Mouse (Mus musculus): Measurements from ENCODE around the gene Smarcd3.

Smarcd3 gene

DNA sequence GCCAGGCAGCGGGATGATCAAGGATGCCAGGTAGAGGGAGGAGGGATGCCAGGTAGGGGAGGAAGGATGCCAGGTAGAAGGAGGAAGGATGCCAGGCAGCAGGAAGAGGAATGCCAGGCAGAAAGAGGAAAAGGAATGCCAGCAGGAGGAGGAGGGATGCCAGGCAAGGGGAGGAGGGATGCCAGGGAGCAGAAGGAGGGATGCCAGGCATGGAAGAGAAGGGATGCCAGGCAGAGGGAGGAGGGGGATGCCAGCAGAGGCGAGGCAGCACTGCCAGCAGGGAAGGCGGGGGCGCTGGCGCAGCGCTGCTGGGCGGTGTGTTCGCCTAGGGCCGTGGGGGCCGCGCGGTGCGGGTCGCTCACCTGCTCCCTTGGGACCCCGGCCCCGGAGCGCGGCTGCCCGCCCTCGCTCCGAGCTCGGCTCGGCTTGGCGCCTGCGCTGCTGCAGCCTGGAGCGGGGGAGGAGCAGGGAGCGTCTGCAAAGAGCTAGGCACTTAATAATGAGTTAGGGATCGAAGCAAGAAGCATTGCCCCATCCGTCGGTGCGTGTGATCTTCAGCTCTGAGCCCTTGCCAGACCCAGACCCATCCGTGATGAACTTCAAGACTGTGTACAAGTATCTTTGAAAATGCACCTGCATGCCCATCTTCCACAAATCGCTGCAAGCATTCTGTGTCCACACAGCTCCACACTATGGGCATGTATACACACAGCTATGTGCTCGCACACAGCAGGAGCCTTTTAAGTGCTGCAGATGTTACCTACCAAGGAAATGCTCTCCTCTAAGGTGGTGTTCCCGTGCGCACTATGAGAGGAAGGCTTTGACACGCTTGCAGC is at the start of gene Smarcd3:
Smarcd3 (minus strand) TSS at position 426 of the 836 bp plus-strand sequence.
- DNase-seq (ENCODE audit: extremely low spot score, low read depth, low spot score): no peak

DNA sequence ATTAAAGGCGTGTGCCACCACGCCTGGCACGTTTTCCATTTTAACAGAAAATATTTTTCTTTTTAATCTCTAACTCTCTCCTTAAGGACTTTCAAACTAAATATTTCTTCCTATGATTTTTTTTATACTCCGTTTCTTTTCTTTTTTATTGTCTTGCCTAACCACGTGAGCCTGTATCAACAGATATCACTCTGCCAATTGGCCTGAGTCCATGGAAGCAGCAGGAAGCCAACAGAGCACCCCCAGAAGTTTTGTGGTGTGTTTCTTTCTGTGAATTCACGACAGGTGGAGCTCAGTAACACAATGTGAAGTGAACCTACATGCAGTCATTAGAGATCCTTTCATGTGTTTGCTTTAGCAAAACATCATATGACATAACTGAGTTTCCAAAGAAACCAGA is 37.2 kb upstream of the Smarcd3 start:
- no peak for DNase-seq (ENCODE audit: extremely low spot score, low read depth, low spot score)

DNA sequence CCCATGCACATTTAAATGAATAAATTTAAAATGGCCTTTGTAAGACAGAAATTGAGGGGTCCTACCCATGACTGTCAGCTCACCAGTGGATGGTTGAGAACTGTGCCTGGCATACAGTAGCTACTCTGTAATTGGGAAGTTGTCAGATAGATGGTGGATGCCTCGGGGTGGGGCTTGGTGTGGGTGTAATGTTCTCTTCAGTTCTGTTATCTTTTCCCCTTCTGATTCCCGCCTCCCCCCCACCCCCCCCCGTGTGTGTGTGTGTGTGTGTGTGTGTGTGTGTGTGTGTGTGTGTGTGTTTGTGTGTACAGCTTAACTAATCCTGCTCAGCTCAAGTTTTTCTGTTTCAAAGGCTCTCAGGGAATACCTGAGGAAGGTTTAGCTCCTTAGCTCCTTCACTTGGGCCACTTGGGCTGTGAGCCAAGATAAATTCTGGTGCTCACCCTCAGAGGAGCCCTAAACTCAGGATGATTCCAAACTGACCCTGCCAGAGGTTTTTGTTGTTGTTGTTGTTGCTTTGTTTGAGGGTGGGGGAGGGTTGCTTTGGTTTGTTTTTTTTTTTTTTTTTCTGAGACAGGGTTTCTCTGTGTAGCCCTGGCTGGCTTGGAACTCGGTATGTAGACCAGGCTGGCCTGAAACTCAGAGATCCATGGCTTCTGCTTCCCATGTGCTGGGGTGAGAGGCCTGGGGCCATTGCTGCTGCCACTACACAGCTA is 35.7 kb upstream of the Smarcd3 start:
- DNase-seq (ENCODE audit: extremely low spot score, low read depth, low spot score): no peak

DNA sequence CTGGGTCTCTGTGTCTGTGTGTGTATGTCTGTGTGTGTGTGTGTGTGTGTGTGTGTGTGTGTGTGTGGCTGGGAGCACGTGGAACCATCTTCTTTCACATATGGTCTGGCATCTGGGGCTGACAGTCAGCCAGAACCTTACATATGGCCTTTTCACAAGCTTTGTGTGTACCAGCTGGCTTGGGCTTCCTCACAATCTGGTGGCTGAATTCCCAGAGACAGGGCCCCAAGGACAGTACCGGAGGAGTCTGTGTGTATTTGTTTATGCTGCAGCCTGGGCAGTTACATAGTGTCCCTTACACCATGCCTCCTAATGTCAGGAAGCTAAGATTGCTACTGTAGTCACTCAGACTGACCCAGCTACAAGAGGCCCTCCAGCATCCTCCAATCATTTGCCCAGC is 32.9 kb upstream of the Smarcd3 start:
- DNase-seq (ENCODE audit: extremely low spot score, low read depth, low spot score): no peak

DNA sequence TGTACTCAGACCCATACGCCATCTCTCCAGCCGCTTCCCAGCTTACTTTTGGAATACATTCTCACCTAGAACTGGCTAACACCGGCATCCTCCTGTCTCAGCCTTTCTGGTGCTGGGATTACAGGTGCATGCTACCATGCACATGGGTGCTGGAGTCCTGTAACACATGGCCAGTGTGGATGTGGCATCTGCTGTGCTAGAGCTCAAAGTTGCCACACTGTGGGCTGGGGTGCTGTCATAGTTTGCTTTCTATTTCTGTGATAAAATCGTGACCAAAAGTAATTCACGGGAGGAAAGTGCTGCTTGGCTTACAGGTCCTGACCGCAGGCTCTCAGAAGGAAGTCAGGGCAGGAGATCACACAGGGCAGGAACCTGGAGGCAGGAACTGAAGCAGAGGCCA is 30.3 kb upstream of the Smarcd3 start:
- no peak for DNase-seq (ENCODE audit: extremely low spot score, low read depth, low spot score)

DNA sequence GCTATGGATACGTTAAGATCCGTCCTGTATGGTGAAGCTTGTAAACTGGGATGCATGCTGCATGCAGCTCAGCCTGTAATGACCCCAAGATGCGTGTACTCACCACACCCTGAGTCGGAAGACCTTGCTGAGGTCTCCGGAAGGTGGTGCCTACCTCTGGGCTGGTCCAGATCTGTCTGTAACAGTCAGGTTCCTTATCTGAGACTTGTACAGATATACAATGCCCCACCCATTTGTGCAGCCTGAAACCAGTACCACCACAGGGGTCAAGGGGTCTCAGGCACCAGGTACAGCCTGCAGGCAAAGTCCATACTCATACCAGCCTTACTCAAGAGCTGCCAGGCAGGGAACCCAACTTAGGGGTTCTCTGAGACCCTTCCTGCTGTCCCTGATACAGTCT is 28.6 kb upstream of the Smarcd3 start:
- DNase-seq (ENCODE audit: extremely low spot score, low read depth, low spot score): no peak

DNA sequence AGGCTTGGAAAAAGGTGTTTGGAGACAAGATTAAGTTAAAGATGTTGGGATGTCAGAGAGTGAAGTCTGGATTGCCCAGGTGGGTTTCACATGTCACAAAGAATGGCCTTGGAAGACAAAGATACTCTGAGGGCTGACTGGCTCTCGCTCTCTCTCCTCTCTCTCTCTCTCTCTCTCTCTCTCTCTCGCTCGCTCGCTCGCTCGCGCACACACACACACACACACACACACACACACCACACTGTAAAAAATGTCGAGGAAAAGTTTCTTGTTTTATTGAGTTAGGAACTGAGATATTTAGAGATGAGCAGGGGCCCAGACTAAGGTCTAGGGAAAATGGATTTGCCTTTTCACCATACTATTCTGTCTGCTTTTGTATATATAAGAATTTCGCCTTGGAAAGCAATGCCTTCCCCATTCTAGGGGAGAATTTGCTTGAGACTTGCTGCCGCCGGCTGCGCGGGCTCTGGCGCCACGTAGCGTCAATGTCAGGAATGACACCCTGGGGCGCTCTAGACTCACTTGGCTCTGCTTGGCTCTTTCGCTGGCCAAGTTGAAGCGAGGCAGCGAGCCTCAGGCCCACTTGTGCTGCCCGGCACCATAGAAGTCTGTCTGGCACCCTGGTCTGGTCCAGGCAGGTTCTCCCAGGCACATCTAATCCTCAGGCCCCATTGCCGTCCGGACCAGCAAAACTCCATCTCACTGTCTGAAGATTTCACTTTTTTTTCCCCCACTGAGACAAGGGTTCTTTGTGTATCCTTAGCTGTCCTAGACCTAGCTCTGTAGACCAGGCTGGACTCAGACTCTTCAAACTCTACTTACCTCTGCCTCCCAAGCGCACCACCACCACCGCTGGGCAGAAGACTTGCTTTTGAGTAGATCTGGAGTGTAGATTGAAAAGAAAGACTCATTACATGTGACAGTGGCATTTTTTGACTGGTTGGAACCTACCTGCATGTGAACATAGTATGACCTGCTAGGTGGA is 27.8 kb upstream of the Smarcd3 start:
- peak; percentile 30 for DNase-seq (ENCODE audit: extremely low spot score, low read depth, low spot score)

DNA sequence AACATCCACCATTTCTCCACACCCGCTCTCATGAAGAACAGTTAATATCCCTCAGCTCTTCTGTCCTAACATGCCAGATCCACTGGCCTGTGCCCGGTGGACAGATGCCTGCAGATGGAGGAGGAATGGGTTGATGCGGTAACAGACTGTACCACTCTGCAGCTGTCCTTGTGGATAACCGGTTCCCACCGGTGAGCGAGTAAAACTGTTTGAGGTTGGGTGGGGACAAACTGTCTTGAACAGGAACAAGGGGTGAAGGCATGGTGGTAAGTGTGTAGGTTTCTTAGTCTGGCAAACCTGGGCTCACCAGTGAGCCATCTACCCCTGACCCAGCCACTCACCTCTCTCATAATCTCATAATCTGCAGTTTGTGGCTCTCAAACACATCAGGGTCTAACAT is 27.1 kb upstream of the Smarcd3 start:
- DNase-seq (ENCODE audit: extremely low spot score, low read depth, low spot score): no peak

DNA sequence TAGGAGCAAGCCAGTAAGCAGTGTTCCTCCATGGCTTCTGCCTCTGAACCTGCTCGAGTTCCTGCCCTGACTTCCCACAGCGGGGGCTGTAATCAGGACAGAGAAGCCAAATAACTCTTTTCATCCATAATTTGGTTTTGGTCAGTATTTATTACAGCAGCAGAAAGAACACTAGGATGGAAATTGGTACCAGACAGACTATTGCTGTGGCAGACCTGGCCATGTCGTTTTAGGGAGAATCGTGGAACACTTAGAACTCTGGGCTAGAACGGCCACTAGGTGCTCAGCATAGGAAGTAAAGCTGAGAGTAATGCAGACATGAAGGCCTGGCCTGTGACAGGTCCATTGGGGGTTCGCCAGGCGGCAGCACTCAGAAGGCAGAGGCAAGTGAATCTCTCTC is 25.5 kb upstream of the Smarcd3 start:
- no peak for DNase-seq (ENCODE audit: extremely low spot score, low read depth, low spot score)

DNA sequence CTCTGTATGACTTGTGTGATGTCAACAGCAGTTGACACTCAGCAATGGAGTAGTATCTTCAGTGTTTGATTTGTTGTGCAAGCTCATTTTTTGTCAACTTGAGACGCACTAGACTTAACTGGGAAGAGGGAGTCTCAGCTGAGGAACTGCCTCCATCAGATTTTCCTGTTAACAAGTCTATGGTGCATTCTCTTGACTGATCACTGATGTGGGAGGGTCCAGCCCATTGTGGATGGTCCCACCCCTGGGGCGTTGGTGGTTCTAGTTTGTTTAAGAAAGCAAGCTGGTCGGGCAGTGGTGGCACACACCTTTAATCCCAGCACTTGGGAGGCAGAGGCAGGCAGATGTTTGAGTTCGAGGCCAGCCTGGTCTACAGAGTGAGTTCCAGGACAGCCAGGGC is 25.0 kb upstream of the Smarcd3 start:
- no peak for DNase-seq (ENCODE audit: extremely low spot score, low read depth, low spot score)

DNA sequence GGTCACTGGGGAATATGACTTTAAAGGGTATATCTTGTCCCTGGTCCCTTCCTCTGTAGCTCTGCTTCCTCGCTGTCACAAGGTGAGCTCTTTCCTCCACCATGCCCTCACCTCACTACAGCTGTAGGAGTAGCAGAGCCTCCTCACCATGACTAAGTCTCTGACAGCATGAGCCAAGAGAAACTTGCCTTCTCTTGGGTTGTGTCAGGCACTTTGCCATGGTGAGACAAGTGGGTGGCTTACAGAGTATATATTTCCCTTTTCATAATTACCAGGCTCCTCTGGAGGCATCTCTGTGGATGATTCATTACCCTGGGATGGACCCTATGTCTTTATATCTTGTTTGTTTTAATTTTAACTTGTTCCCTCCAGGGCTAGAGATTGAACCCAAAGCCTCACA is 21.2 kb upstream of the Smarcd3 start:
- DNase-seq (ENCODE audit: extremely low spot score, low read depth, low spot score): no peak

DNA sequence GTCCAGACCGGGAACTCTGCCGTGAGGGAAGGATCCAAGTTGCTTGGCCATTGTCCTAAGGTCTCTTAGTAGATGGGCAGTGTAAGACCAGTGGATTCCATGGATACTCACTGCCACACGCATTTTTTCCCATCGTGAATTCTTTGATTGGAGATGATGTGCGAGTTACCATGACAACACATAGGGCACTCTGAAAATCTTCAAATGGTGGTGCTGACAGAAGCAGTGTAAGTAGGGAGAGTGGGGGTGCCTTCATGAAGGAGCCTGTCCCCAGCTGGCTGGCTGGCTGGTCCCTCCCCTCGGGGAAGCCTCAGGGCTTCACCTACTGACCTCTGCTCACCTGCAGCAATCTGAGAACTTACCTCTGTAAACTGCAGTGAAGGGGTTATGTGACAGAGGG is 14.9 kb upstream of the Smarcd3 start:
- DNase-seq (ENCODE audit: extremely low spot score, low read depth, low spot score): no peak

DNA sequence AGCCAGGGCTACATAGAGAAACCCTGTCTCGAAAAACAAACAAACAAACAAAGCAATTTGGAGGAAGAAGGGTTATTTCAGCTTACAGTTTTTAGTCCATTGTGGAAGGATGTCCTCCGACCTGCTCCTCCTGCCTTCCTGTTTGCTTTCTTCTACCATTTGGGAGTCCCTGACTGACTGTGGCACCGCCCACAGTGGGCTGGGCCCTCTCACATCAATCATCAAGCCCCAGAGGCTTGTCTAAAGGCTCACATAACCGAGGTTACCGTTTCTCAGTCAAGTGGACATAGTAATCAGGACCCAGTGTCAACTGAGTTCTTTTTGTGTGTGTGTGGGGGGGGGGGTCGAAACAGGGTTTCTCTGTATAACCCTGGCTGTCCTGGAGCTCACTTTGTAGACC is 13.9 kb upstream of the Smarcd3 start:
- no peak for DNase-seq (ENCODE audit: extremely low spot score, low read depth, low spot score)

DNA sequence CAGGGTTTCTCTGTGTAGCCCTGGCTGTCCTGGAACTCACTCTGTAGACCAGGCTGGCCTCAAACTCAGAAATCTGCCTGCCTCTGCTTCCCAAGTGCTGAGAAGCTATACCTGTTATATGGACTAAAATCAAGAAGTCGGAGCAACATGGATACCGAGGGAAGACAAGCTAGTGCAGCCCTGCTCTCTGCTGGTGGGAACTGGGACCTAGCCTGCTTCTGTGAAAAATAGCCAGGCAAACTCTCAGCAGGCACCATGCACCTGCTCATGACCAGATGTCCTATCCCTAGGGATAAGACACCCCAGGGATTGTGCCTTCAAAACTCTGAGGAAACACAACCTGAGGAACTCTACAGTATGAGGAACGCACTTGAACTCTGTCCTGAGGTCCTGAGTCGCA is 12.8 kb upstream of the Smarcd3 start:
- no peak for DNase-seq (ENCODE audit: extremely low spot score, low read depth, low spot score)

DNA sequence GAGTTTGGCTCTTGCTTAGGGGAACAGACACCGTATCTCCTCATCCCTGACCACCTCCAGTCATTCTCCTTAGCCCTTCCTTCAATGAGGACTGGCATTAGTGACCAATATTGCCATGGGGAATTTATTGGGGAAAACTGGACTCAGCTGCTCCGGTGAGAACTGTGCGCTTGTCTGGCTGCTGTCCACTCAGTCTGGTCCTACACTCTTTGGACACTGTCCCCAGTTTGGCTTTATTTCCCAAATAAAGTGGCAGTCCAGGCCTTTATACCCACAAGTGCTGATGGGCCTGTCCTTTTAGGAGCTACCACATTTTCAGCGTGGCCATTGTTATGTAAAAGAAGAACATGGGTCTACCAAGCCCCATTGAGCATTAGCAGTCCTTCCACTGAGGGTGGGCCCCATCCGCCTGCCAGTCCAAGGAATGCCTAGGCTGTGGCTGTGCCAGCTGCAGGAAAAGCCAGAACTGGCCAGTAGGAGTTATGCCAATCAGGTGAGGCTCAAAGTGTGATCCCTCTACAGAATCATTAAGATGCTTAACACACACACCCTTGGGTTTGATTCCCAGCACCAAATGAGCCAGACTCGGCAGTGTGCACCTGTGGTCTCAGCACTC is 11.4 kb upstream of the Smarcd3 start:
- no peak for DNase-seq (ENCODE audit: extremely low spot score, low read depth, low spot score)

DNA sequence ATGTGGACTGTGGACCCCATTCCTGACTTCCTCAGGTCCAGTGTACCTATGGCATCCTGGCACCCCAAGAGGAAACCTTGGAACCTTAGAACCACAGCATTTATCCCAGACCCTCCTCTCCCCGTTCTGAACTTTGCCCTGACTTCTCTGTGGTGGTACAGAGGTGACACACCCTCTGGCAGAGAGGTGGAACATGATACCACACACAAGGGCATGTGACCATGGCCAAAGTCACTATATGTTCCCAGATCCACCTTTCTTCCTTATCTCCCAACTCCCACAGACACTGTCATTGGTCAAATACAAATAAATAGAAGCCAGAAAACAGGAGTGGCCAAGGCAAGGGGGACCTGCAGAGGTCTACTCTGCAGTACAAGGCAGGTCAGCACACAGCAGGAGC is 10.9 kb upstream of the Smarcd3 start:
- no peak for DNase-seq (ENCODE audit: extremely low spot score, low read depth, low spot score)

DNA sequence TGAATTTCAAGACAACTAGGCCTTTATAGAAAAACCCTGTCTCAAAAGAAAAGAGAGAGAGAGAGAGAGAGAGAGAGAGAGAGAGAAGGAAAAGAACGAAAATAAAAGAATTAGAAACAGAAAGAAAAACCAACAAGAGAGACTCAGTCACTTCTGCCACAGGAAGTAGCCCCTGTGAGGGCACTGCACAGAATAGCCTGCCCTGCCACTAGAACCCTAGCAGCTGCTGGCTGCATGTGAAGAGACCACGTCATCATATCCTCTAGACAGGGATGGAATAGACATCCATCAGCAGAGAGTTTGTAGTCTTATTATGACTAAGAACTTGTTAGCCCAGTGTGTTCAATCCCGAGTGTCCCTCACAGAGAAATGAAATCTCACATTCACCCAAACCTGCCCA is 5.5 kb upstream of the Smarcd3 start:
- no peak for DNase-seq (ENCODE audit: extremely low spot score, low read depth, low spot score)

DNA sequence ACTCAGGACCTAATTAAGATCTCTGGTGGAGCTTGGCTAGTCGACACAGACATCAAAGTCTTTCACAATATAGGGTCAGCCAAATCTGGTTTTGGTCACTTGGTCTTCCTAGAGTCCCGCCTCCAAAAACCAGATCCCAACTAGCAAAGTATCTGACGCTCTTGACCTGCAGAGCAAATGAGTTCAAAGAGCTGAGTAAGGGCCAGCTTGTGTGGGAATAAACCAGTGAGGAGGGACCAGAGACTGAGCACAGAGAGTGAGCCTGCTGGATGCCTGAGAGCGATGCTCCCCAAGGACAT is 560 bp upstream of the Smarcd3 start:
- DNase-seq (ENCODE audit: extremely low spot score, low read depth, low spot score): no peak

DNA sequence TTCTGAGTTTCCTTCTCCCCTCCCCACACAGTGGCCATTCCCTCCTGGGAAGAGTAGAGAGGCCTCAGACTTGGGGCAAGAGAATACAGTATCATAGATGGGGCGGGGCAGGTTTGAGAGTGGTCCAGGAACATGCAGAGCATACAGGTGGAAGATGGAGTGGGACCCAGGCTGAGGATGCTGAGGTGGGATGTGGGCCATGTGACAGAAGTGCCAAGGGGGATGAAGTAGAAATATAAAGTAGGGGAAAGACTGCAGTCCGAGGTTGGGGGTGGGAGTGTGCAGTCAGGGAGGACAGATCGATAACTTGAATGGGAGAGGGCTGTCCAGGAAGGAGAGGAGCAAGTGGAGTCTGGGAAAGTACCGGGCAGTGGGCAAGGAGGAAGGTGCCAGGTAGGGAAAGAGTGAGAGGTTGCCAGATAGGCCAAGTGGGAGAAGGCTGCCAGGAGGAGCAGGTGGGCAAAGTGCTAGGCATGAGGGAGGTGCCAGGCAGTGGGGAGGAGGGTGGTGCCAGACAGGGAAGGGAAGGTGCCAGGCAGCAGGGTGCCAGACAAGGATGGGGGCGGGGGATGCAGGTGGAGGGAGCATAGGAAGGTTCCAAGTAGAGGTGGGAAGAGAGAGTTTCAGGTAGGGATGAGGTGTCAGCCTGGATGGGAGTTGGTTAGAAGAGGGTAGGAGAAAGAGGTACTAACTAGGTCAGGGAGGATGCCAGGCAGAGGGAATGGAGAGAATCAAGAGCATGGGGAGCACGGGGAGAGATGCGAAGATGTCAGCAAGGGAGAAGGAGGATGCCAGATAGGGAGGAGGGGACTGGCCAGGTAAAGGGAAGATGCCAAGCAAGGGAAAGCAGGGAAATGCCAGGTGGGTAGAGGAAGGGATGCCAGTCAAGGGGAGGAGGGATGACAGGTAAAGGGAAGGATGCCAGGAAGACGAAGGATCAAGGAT is 898 bp downstream of the Smarcd3 start:
- DNase-seq (ENCODE audit: extremely low spot score, low read depth, low spot score): no peak

Measured in hindlimb bud, embryonic 11.5 days (tissue).